Mouse (Mus musculus) forebrain, postnatal 0 days (tissue): ENCODE data around the gene Hs6st2. TPM values are rescaled to one million over a fixed set of nuclear protein-coding genes. Genes with fewer than 3 reads are reported as not detected.
A peak's percentile ranks its signal among the peaks of the same experiment; 100 is the strongest.

Source experiments
- ATAC-seq: fragments of 200-750 bp; cut with Nextera tagmentation; 2 replicates; pipeline ENCODE4 v1.8.0; 2017; ENCODE audit warnings: mild to moderate bottlenecking, moderate library complexity
- DNase-seq: peaks from one replicate; pipeline ENCODE4 v3.0.0-alpha.2; 2015
- H3K27ac ChIP-seq: fragments of 300-500 bp; sonication (generic); 2 replicates; pipeline ENCODE4 v1.5.1; 2014; ENCODE audit warnings: low read depth, mild to moderate bottlenecking, antibody characterized with exemption, low read length, moderate library complexity, mixed read lengths
- H3K27me3 ChIP-seq: fragments of 300-500 bp; sonication (generic); 2 replicates; pipeline ENCODE4 v1.6.1; 2014; ENCODE audit warnings: mild to moderate bottlenecking, low read length, mixed read lengths; ENCODE audit not compliant: insufficient read depth
- H3K36me3 ChIP-seq: fragments of 300-500 bp; sonication (generic); 2 replicates; pipeline ENCODE4 v1.6.1; 2014; ENCODE audit warnings: mild to moderate bottlenecking, moderate library complexity; ENCODE audit not compliant: insufficient read depth
- H3K4me1 ChIP-seq: fragments of 300-500 bp; sonication (generic); 2 replicates; pipeline ENCODE4 v1.6.1; 2014; ENCODE audit warnings: antibody characterized with exemption; ENCODE audit not compliant: insufficient read depth
- H3K4me2 ChIP-seq: fragments of 300-500 bp; sonication (generic); 2 replicates; pipeline ENCODE4 v1.6.1; 2014; ENCODE audit warnings: low read depth, mild to moderate bottlenecking, moderate library complexity
- H3K4me3 ChIP-seq: fragments of 300-500 bp; sonication (generic); 2 replicates; pipeline ENCODE4 v1.5.1; 2014; ENCODE audit warnings: low read depth, low read length, mixed read lengths
- H3K9ac ChIP-seq: fragments of 300-500 bp; sonication (generic); 2 replicates; pipeline ENCODE4 v1.6.1; 2014; ENCODE audit warnings: mild to moderate bottlenecking
- H3K9me3 ChIP-seq: fragments of 300-500 bp; sonication (generic); 2 replicates; pipeline ENCODE4 v1.6.1; 2016; ENCODE audit warnings: low read length
- CTCF ChIP-seq: sonication (generic); IDR thresholded peaks from 2 replicates; pipeline ENCODE4 v1.5.1; 2016; ENCODE audit warnings: antibody characterized with exemption, control low read depth, low read depth
- WGBS: fragments of 180-500 bp; shearing (Covaris S2); extraction: QIAGEN DNeasy Blood & Tissue Kit; methylation state at CpG from one replicate; pipeline ENCODE4 v1.1.7; 2014; 5-methylcytosine and 5-hydroxymethylcytosine counted together
- polyA plus RNA-seq: library from polyadenylated mRNA; unstranded; fragments of >200 nt; fragmentation: Nextera tagmentation; extraction: Ambion mirVana; gene quantifications from 2 replicates; pipeline ENCODE4 v1.2.1, GENCODE M21; 2015
- total RNA-seq: library from RNA; depleted of rRNA; stranded (reverse); fragments of >200 nt; gene quantifications from 2 replicates; pipeline ENCODE4 v1.2.3, GENCODE M21; 2014

Hs6st2 gene
- total and polyA plus RNA-seq, 2 experiments from 2014 or later: 39.4 to 51.8 TPM

GRCm38 (mm10) chrX:51635756-51636155 lies 45.9 kb downstream of the Hs6st2 start:
- WGBS: 67% methylated on average over 7 of the region's 7 CpGs

GRCm38 (mm10) chrX:51631376-51631775 lies 50.3 kb downstream of the Hs6st2 start:
- H3K36me3 ChIP-seq: no peaks in the 10 kb centered on the region
- H3K9ac ChIP-seq: no peak overlapping the region
- ATAC-seq (no peak), DNase-seq (no peak)
- H3K4me1 ChIP-seq: no peaks in the 10 kb centered on the region
- 69% methylated on average over 2 of the region's 2 CpGs for WGBS
- H3K9me3 ChIP-seq: no peaks in the 10 kb centered on the region
- H3K4me3 ChIP-seq: no peak overlapping the region
- TF ChIP-seq CTCF: no peak
- H3K4me2 ChIP-seq: no peak overlapping the region
- no peak overlapping the region for H3K27ac ChIP-seq
- H3K27me3 ChIP-seq: no peaks in the 10 kb centered on the region

More at GRCm38 (mm10) chrX:51635756-51636155, 45.9 kb downstream of the Hs6st2 start:
- DNase-seq (no peak), ATAC-seq (no peak)
- Histone ChIP-seq H3K36me3 (no peaks in the 10 kb centered on the region), H3K9me3 (no peaks in the 10 kb centered on the region), H3K4me2 (no peak overlapping the region), H3K4me3 (no peak overlapping the region), H3K27ac (no peak overlapping the region), H3K27me3 (no peaks in the 10 kb centered on the region), H3K9ac (no peak overlapping the region), H3K4me1 (no peaks in the 10 kb centered on the region)
- no peak for TF ChIP-seq CTCF

GRCm38 (mm10) chrX:51614384-51615004 lies 67.2 kb downstream of the Hs6st2 start:
- Histone ChIP-seq H3K27ac (peak overlapping the region; percentile 10; the same call in 1 of the 2 replicates), H3K9ac (no peak overlapping the region), H3K27me3 (no peaks in the 10 kb centered on the region), H3K4me2 (no peak overlapping the region), H3K36me3 (no peaks in the 10 kb centered on the region), H3K4me3 (no peak overlapping the region), H3K9me3 (no peaks in the 10 kb centered on the region), H3K4me1 (no peaks in the 10 kb centered on the region)
- 30% methylated on average over 7 of the region's 7 CpGs for WGBS
- TF ChIP-seq CTCF: no peak
- DNase-seq: no peak
- ATAC-seq: peak; percentile 40; the same call in 1 of the 2 replicates

GRCm38 (mm10) chrX:51610743-51611142 lies 70.9 kb downstream of the Hs6st2 start:
- Histone ChIP-seq H3K27ac (no peak overlapping the region), H3K9ac (no peak overlapping the region), H3K36me3 (no peaks in the 10 kb centered on the region), H3K9me3 (no peaks in the 10 kb centered on the region), H3K27me3 (no peaks in the 10 kb centered on the region), H3K4me1 (no peaks in the 10 kb centered on the region), H3K4me2 (no peak overlapping the region), H3K4me3 (no peak overlapping the region)
- peak; percentile 88 for ATAC-seq
- DNase-seq: peak; percentile 73
- no peak for TF ChIP-seq CTCF
- 50% methylated on average over 1 of the region's 1 CpGs for WGBS

- H3K27ac ChIP-seq: no peak overlapping the region
- no peaks in the 10 kb centered on the region for H3K36me3 ChIP-seq
- no peaks in the 10 kb centered on the region for H3K4me1 ChIP-seq
- peak; percentile 51 for DNase-seq
- H3K9me3 ChIP-seq: no peaks in the 10 kb centered on the region
- H3K9ac ChIP-seq: no peak overlapping the region
- no peak overlapping the region for H3K4me3 ChIP-seq
- TF ChIP-seq CTCF: no peak
- no peak overlapping the region for H3K4me2 ChIP-seq
- peak; percentile 63; the same call in 1 of the 2 replicates for ATAC-seq
- WGBS: 67% methylated on average over 6 of the region's 6 CpGs
- no peaks in the 10 kb centered on the region for H3K27me3 ChIP-seq
These were observed 75.3 kb downstream of the Hs6st2 start for GRCm38 (mm10) chrX:51606231-51606863.

GRCm38 (mm10) chrX:51592751-51593150 lies 88.9 kb downstream of the Hs6st2 start:
- Histone ChIP-seq H3K27me3 (no peaks in the 10 kb centered on the region), H3K36me3 (no peaks in the 10 kb centered on the region), H3K4me3 (no peak overlapping the region), H3K4me2 (no peak overlapping the region), H3K27ac (no peak overlapping the region), H3K9me3 (no peaks in the 10 kb centered on the region), H3K9ac (no peak overlapping the region), H3K4me1 (no peaks in the 10 kb centered on the region)
- WGBS: 86% methylated on average over 1 of the region's 1 CpGs
- ATAC-seq (no peak; the same call in 1 of the 2 replicates), DNase-seq (no peak)
- no peak for TF ChIP-seq CTCF

GRCm38 (mm10) chrX:51590448-51591010 lies 91.1 kb downstream of the Hs6st2 start:
- H3K9ac ChIP-seq: no peak overlapping the region
- H3K4me3 ChIP-seq: no peak overlapping the region
- no peaks in the 10 kb centered on the region for H3K27me3 ChIP-seq
- no peaks in the 10 kb centered on the region for H3K36me3 ChIP-seq
- no peak for ATAC-seq
- WGBS: 89% methylated on average over 8 of the region's 8 CpGs
- no peak overlapping the region for H3K4me2 ChIP-seq
- no peaks in the 10 kb centered on the region for H3K4me1 ChIP-seq
- no peak for DNase-seq
- no peak overlapping the region for H3K27ac ChIP-seq
- H3K9me3 ChIP-seq: no peaks in the 10 kb centered on the region
- no peak for TF ChIP-seq CTCF
